Mouse (Mus musculus): ENCODE data around the gene Eps8. TPM values are rescaled to one million over a fixed set of nuclear protein-coding genes. Genes with fewer than 3 reads are reported as not detected.
A peak's percentile ranks its signal among the peaks of the same experiment; 100 is the strongest.

Eps8 gene
- polyA plus RNA-seq, 1 experiment from 2014 or later: 10.0 TPM

DNA sequence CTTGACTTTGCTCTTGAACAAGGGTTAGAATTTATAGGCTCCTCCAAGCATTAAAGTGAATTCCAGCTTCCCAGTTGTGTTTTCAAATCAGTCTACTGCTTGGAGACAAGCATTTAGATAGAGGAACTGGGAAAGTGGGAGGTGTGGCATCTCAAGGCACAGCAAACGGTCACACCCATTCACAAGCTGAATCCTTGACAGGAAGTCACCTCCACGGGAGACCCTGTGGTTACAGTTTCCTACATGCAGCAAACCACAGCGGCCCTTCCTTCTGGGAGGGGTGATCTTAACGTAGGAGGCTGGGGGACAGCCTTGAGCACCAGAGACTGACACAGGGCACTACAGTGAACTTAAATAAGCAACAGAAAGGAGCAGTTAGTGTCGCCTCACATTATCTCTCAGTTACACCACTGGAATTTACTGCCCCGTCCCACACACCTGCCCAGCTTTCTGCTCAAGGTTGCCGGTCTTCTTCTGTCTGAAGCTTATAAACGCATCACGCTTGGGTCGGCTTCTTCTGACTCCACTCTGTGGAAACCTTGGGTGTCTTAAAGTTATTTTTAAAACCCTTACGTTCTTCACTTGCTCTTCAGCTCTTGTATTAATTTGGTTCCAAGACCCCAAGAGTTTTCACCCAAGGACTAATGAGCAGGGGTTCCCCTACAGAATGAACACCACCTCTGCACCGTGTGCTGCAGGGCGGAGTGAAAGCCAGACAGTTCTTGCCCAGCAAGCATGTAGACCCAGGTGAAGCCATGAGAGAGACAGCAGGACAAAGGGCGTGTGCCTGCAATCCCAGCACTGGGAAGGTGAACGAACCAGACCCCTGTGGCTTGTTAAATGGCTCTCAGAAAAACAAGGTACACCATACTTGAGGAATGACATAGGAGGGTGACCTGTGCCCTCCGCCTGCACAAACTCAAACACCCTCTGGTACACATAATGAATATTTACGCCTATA, 113.2 kb downstream of the Eps8 start:
- WGBS: 47% methylated on average over 17 of the region's 17 CpGs
- Histone ChIP-seq H3K4me1 (ENCODE audit: control insufficient read depth, insufficient read depth, low read length) (no peaks in the 10 kb centered on the region), H3K27ac (replicated peaks; ENCODE audit: low read depth, low read length) (no peak overlapping the region), H3K9me3 (replicated peaks; ENCODE audit: control insufficient read depth, low read length) (no peaks in the 10 kb centered on the region), H3K36me3 (replicated peaks; ENCODE audit: control insufficient read depth, insufficient read depth, low read depth, low read length) (no peaks in the 10 kb centered on the region), H3K27me3 (ENCODE audit: control insufficient read depth, insufficient read depth, low read length) (no peaks in the 10 kb centered on the region), H3K4me2 (ENCODE audit: low read depth, low read length) (no peak overlapping the region), H3K9ac (replicated peaks; ENCODE audit: low read length) (no peak overlapping the region), H3K4me3 (ENCODE audit: low read depth, low read length) (no peak overlapping the region)
- ATAC-seq (replicated peaks; ENCODE audit: insufficient number of reproducible peaks, low FRiP score, low TSS enrichment, low read depth) (0 out of 2 replicates have a peak, but pooled peaks have one; percentile 36), DNase-seq (ENCODE audit: low spot score) (no peak)

DNA sequence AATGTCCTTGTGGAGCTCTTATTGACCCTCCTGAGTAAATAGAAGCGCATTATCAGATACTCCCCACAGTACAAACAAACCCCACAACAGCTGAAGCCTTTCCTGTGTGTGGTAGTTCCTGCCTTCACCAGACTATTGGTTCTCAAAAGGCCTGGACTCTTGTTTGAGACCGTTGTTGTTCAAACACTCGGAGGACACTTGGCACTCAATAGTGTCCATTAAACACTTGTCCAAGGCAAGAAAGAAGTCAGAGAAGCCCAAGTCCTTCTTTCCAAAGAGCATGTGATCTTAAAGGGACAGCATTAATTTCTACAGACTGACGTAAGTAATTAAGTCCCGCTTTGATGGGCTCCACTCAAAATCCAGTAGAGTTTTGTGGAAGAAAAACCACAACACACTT, 113.9 kb downstream of the Eps8 start:
- ATAC-seq (replicated peaks; ENCODE audit: insufficient number of reproducible peaks, low FRiP score, low TSS enrichment, low read depth): no peak
- Histone ChIP-seq H3K27me3 (ENCODE audit: control insufficient read depth, insufficient read depth, low read length) (no peaks in the 10 kb centered on the region), H3K36me3 (replicated peaks; ENCODE audit: control insufficient read depth, insufficient read depth, low read depth, low read length) (no peaks in the 10 kb centered on the region), H3K9me3 (replicated peaks; ENCODE audit: control insufficient read depth, low read length) (no peaks in the 10 kb centered on the region), H3K9ac (replicated peaks; ENCODE audit: low read length) (no peak overlapping the region), H3K4me3 (ENCODE audit: low read depth, low read length) (no peak overlapping the region), H3K4me2 (ENCODE audit: low read depth, low read length) (no peak overlapping the region), H3K4me1 (ENCODE audit: control insufficient read depth, insufficient read depth, low read length) (no peaks in the 10 kb centered on the region), H3K27ac (replicated peaks; ENCODE audit: low read depth, low read length) (no peak overlapping the region)
- DNase-seq (ENCODE audit: low spot score): no peak
- 83% methylated on average over 5 of the region's 5 CpGs for WGBS

GRCm38 (mm10) chr6:137540346-137540745, 114.3 kb downstream of the Eps8 start:
- WGBS: 83% methylated on average over 6 of the region's 6 CpGs

DNA sequence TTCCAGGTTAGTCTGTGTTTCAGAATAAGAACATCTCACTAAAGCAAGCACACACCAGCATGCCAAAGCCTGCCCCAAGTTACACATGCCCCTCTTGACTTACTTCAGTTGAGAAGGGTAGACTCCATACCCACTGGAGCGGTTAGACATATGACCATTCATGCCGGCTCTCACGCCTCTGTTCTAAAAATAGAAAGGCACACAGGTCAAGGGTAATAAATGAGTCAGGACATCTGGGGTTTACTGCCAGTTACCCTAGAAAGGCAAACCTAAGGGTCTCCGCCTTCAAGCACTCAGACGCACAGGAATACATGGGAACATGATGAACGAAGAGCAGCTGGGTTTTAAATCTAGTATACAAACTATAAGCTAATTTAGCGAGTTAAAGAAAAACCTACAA, 115.5 kb downstream of the Eps8 start:
- no peak overlapping the region for H3K9ac ChIP-seq (replicated peaks; ENCODE audit: low read length)
- ATAC-seq (replicated peaks; ENCODE audit: insufficient number of reproducible peaks, low FRiP score, low TSS enrichment, low read depth) (no peak), DNase-seq (ENCODE audit: low spot score) (no peak)
- no peak overlapping the region for H3K4me2 ChIP-seq (ENCODE audit: low read depth, low read length)
- no peak overlapping the region for H3K4me3 ChIP-seq (ENCODE audit: low read depth, low read length)
- no peak overlapping the region for H3K27ac ChIP-seq (replicated peaks; ENCODE audit: low read depth, low read length)
- H3K36me3 ChIP-seq (replicated peaks; ENCODE audit: control insufficient read depth, insufficient read depth, low read depth, low read length): no peaks in the 10 kb centered on the region
- 81% methylated on average over 7 of the region's 7 CpGs for WGBS
- no peaks in the 10 kb centered on the region for H3K9me3 ChIP-seq (replicated peaks; ENCODE audit: control insufficient read depth, low read length)
- no peaks in the 10 kb centered on the region for H3K4me1 ChIP-seq (ENCODE audit: control insufficient read depth, insufficient read depth, low read length)
- H3K27me3 ChIP-seq (ENCODE audit: control insufficient read depth, insufficient read depth, low read length): no peaks in the 10 kb centered on the region

More at GRCm38 (mm10) chr6:137540346-137540745, 114.3 kb downstream of the Eps8 start:
- H3K9me3 ChIP-seq (replicated peaks; ENCODE audit: control insufficient read depth, low read length): no peaks in the 10 kb centered on the region
- ATAC-seq (replicated peaks; ENCODE audit: insufficient number of reproducible peaks, low FRiP score, low TSS enrichment, low read depth) (no peak), DNase-seq (ENCODE audit: low spot score) (no peak)
- H3K27ac ChIP-seq (replicated peaks; ENCODE audit: low read depth, low read length): no peak overlapping the region
- H3K4me3 ChIP-seq (ENCODE audit: low read depth, low read length): no peak overlapping the region
- no peak overlapping the region for H3K9ac ChIP-seq (replicated peaks; ENCODE audit: low read length)
- H3K4me1 ChIP-seq (ENCODE audit: control insufficient read depth, insufficient read depth, low read length): no peaks in the 10 kb centered on the region
- no peaks in the 10 kb centered on the region for H3K27me3 ChIP-seq (ENCODE audit: control insufficient read depth, insufficient read depth, low read length)
- no peak overlapping the region for H3K4me2 ChIP-seq (ENCODE audit: low read depth, low read length)
- H3K36me3 ChIP-seq (replicated peaks; ENCODE audit: control insufficient read depth, insufficient read depth, low read depth, low read length): no peaks in the 10 kb centered on the region

DNA sequence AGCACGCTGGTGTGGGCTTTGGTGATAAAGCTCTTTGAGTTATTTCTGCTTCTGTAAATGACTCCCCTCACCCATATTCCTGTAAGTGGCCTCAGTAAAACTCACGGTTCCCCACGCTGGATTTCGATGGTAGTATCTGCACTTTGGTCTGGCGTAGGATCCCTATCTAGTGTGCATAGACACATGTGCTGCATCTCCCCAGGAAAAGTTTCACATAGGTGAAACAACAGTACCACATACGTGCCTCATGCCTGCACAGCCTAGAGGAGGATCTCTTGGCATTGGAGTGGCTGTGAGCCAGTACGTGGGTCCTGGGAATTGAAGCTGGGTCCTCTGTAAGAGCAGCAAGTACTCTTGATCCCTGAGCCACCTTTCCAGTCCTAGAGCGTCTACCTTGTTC, 121.9 kb downstream of the Eps8 start:
- no peak for DNase-seq (ENCODE audit: low spot score)
- Histone ChIP-seq H3K36me3 (replicated peaks; ENCODE audit: control insufficient read depth, insufficient read depth, low read depth, low read length) (no peaks in the 10 kb centered on the region), H3K9ac (replicated peaks; ENCODE audit: low read length) (no peak overlapping the region), H3K4me3 (ENCODE audit: low read depth, low read length) (no peak overlapping the region), H3K27ac (replicated peaks; ENCODE audit: low read depth, low read length) (no peak overlapping the region), H3K27me3 (ENCODE audit: control insufficient read depth, insufficient read depth, low read length) (no peaks in the 10 kb centered on the region), H3K4me2 (ENCODE audit: low read depth, low read length) (no peak overlapping the region), H3K9me3 (replicated peaks; ENCODE audit: control insufficient read depth, low read length) (no peaks in the 10 kb centered on the region), H3K4me1 (ENCODE audit: control insufficient read depth, insufficient read depth, low read length) (no peaks in the 10 kb centered on the region)
- no peak for ATAC-seq (replicated peaks; ENCODE audit: insufficient number of reproducible peaks, low FRiP score, low TSS enrichment, low read depth)
- WGBS: 89% methylated on average over 8 of the region's 8 CpGs

GRCm38 (mm10) chr6:137525769-137526168, 128.9 kb downstream of the Eps8 start:
- Histone ChIP-seq H3K27ac (replicated peaks; ENCODE audit: low read depth, low read length) (no peak overlapping the region), H3K4me3 (ENCODE audit: low read depth, low read length) (no peak overlapping the region), H3K9ac (replicated peaks; ENCODE audit: low read length) (no peak overlapping the region), H3K4me1 (ENCODE audit: control insufficient read depth, insufficient read depth, low read length) (no peaks in the 10 kb centered on the region), H3K36me3 (replicated peaks; ENCODE audit: control insufficient read depth, insufficient read depth, low read depth, low read length) (no peaks in the 10 kb centered on the region), H3K9me3 (replicated peaks; ENCODE audit: control insufficient read depth, low read length) (no peaks in the 10 kb centered on the region), H3K4me2 (ENCODE audit: low read depth, low read length) (no peak overlapping the region), H3K27me3 (ENCODE audit: control insufficient read depth, insufficient read depth, low read length) (no peaks in the 10 kb centered on the region)
- ATAC-seq (replicated peaks; ENCODE audit: insufficient number of reproducible peaks, low FRiP score, low TSS enrichment, low read depth) (no peak), DNase-seq (ENCODE audit: low spot score) (no peak)
- 21% methylated on average over 3 of the region's 3 CpGs for WGBS

DNA sequence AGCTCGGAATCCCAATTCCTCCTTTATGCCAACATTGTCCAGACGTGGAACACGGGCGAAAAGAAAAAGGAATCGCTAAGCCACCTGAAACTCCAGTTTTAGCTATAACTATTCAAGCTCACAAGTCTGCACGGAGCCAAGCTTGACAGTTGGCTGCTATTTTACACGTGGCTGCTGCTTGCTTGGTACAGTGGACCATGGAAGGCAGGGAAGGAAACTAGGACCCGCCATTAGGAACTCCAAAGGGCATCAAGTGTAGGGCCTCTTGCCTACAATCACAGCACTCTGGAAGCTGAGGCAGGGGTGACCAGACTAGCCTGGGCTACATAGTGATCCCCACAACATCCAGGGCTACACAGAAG, 134.4 kb downstream of the Eps8 start:
- DNase-seq (ENCODE audit: low spot score) (no peak), ATAC-seq (replicated peaks; ENCODE audit: insufficient number of reproducible peaks, low FRiP score, low TSS enrichment, low read depth) (no peak)
- Histone ChIP-seq H3K4me2 (ENCODE audit: low read depth, low read length) (no peak overlapping the region), H3K9me3 (replicated peaks; ENCODE audit: control insufficient read depth, low read length) (no peaks in the 10 kb centered on the region), H3K4me1 (ENCODE audit: control insufficient read depth, insufficient read depth, low read length) (no peaks in the 10 kb centered on the region), H3K9ac (replicated peaks; ENCODE audit: low read length) (no peak overlapping the region), H3K36me3 (replicated peaks; ENCODE audit: control insufficient read depth, insufficient read depth, low read depth, low read length) (no peaks in the 10 kb centered on the region), H3K27ac (replicated peaks; ENCODE audit: low read depth, low read length) (no peak overlapping the region), H3K27me3 (ENCODE audit: control insufficient read depth, insufficient read depth, low read length) (no peaks in the 10 kb centered on the region), H3K4me3 (ENCODE audit: low read depth, low read length) (no peak overlapping the region)
- WGBS: 90% methylated on average over 8 of the region's 8 CpGs

- Histone ChIP-seq H3K9me3 (replicated peaks; ENCODE audit: control insufficient read depth, low read length) (no peaks in the 10 kb centered on the region), H3K4me1 (ENCODE audit: control insufficient read depth, insufficient read depth, low read length) (no peaks in the 10 kb centered on the region), H3K4me2 (ENCODE audit: low read depth, low read length) (no peak overlapping the region), H3K9ac (replicated peaks; ENCODE audit: low read length) (no peak overlapping the region), H3K27me3 (ENCODE audit: control insufficient read depth, insufficient read depth, low read length) (no peaks in the 10 kb centered on the region), H3K4me3 (ENCODE audit: low read depth, low read length) (no peak overlapping the region), H3K27ac (replicated peaks; ENCODE audit: low read depth, low read length) (no peak overlapping the region), H3K36me3 (replicated peaks; ENCODE audit: control insufficient read depth, insufficient read depth, low read depth, low read length) (no peaks in the 10 kb centered on the region)
- 80% methylated on average over 11 of the region's 11 CpGs for WGBS
- no peak for DNase-seq (ENCODE audit: low spot score)
- no peak for ATAC-seq (replicated peaks; ENCODE audit: insufficient number of reproducible peaks, low FRiP score, low TSS enrichment, low read depth)
Measured at GRCm38 (mm10) chr6:137519529-137520342, 134.9 kb downstream of the Eps8 start.

All from embryonic facial prominence, embryonic 11.5 days (tissue).